23 mouse cellular contexts compared by ENCODE assay signal in the genomic region with DNA sequence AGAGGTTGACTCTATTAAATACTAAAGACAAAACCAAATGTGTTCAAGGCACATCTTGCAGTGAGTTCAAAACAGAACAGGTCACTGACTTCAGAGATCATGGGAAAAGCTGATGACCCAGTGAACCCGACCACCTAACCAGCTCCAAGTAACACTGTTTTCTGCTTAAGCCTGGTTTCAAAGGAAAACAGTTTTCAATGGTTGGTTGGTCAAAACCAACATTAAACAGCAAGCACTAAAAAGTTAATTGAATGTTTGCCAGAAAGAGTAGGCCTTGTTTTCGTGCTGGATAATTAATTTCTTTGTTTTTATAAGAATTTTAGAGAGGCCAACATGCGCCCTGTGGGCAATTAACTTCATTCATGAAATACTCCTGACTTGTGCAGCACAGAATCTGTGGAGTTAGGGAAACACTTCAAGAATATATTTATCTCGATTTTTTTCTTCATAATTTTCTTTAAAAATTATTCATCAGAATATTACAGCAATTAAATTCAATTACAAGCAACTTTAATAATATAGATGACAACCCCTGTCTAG. TPM values are rescaled to one million over a fixed set of nuclear protein-coding genes. Genes with fewer than 3 reads are reported as not detected.
A peak's percentile ranks its signal among the peaks of the same experiment; 100 is the strongest.
DNase-seq lines count a peak whose midpoint lies in the region; ATAC-seq and TF ChIP-seq lines count a peak whose summit lies in the region.
"Had no signal": no experiment of that assay in that cellular context is flagged by ENCODE, and none has a peak within 500 bp of the region (broad histone marks: within the 10 kb centered on the region; RNA-seq: fewer than 3 reads in every experiment).

No protein-coding gene starts in this region.

- no peaks in the 10 kb centered on the region for H3K36me3 ChIP-seq in kidney, embryonic 15.5 days
- no peaks in the 10 kb centered on the region for H3K36me3 ChIP-seq in kidney, postnatal 0 days (ENCODE audit: insufficient read depth, low read length)
- no peaks in the 10 kb centered on the region for H3K36me3 ChIP-seq in hindbrain, postnatal 0 days (ENCODE audit: insufficient read depth, low read length)
- H3K36me3 ChIP-seq: embryonic facial prominence, embryonic 13.5 days; embryonic facial prominence, embryonic 15.5 days; forebrain, embryonic 10.5 days; forebrain, embryonic 12.5 days had no signal

- TF ChIP-seq CTCF in kidney, postnatal 0 days (IDR thresholded peaks at IDR 0.05; ENCODE audit: low read depth): no peak
- no peak for TF ChIP-seq CTCF in Patski (IDR thresholded peaks at IDR 0.05)
- TF ChIP-seq CTCF in hindbrain, postnatal 0 days (IDR thresholded peaks at IDR 0.05; ENCODE audit: low read depth): no peak

- H3K27ac ChIP-seq in kidney, embryonic 15.5 days: no peak overlapping the region; the same call in 1 of the 2 replicates
- peak overlapping the region; percentile 16; the same call in 1 of the 2 replicates for H3K27ac ChIP-seq in kidney, postnatal 0 days
- no peak overlapping the region for H3K27ac ChIP-seq in hindbrain, postnatal 0 days
- H3K27ac ChIP-seq: embryonic facial prominence, embryonic 13.5 days; embryonic facial prominence, embryonic 15.5 days; forebrain, embryonic 10.5 days; forebrain, embryonic 12.5 days had no signal

- H3K4me3 ChIP-seq in kidney, embryonic 15.5 days (replicated peaks): no peak overlapping the region
- H3K4me3 ChIP-seq in kidney, postnatal 0 days (replicated peaks; ENCODE audit: low read depth, low read length): no peak overlapping the region
- no peak overlapping the region for H3K4me3 ChIP-seq in hindbrain, postnatal 0 days (ENCODE audit: low read length)
- H3K4me3 ChIP-seq: embryonic facial prominence, embryonic 13.5 days; embryonic facial prominence, embryonic 15.5 days; erythroblast, embryonic 14.5 days; forebrain, embryonic 10.5 days; forebrain, embryonic 12.5 days had no signal

- no peaks in the 10 kb centered on the region for H3K9me3 ChIP-seq in kidney, embryonic 15.5 days (replicated peaks)
- no peaks in the 10 kb centered on the region for H3K9me3 ChIP-seq in kidney, postnatal 0 days (replicated peaks; ENCODE audit: low read length)
- H3K9me3 ChIP-seq in hindbrain, postnatal 0 days (ENCODE audit: low read length): no peaks in the 10 kb centered on the region
- H3K9me3 ChIP-seq: embryonic facial prominence, embryonic 13.5 days; embryonic facial prominence, embryonic 15.5 days; forebrain, embryonic 10.5 days; forebrain, embryonic 12.5 days had no signal

- H3K9ac ChIP-seq in kidney, embryonic 15.5 days: no peak overlapping the region
- no peak overlapping the region for H3K9ac ChIP-seq in kidney, postnatal 0 days (ENCODE audit: low read depth, low read length)
- H3K9ac ChIP-seq in hindbrain, postnatal 0 days (replicated peaks; ENCODE audit: low read length): no peak overlapping the region
- H3K9ac ChIP-seq: embryonic facial prominence, embryonic 13.5 days; embryonic facial prominence, embryonic 15.5 days; forebrain, embryonic 12.5 days had no signal

- in situ Hi-C loops in Patski (cut with MboI; ENCODE audit: low pct_unique_long_range_greater_than_20kb): loop anchor here (10.0 kb wide), 1 partner anchor 506 kb away; no protein-coding TSS in a partner anchor

- H3K4me2 ChIP-seq in kidney, embryonic 15.5 days: no peak overlapping the region
- no peak overlapping the region for H3K4me2 ChIP-seq in kidney, postnatal 0 days (ENCODE audit: low read length)
- H3K4me2 ChIP-seq in hindbrain, postnatal 0 days (ENCODE audit: low read depth, low read length): no peak overlapping the region
- H3K4me2 ChIP-seq: embryonic facial prominence, embryonic 13.5 days; embryonic facial prominence, embryonic 15.5 days; forebrain, embryonic 12.5 days had no signal

- DNase-seq in kidney, adult 18-20 months: no peak
- DNase-seq in kidney, postnatal 0 days (ENCODE audit: low spot score): peak; percentile 80
- DNase-seq in kidney, adult 9 months: no peak
- peak; percentile 29 for DNase-seq in Muller cell, postnatal 12 days (ENCODE audit: inconsistent ontology term)
- peak; percentile 53 for DNase-seq in Patski (ENCODE audit: low read depth, low spot score)
- no peak for DNase-seq in hindbrain, postnatal 0 days (ENCODE audit: low spot score)
- DNase-seq: adrenal gland, adult 2 months; adrenal gland, postnatal 10 days; adrenal gland, postnatal 25 days; cerebellum, adult 11 months; cerebellum, adult 18-20 months; cerebellum, adult 8-10 months; cerebellum, adult 9-11 months; cerebellum, postnatal 14 days; cerebellum, postnatal 36 days had no signal

- peak; percentile 72 for ATAC-seq in kidney, embryonic 15.5 days (replicated peaks; ENCODE audit: low FRiP score)
- peak; percentile 36; the same call in 1 of the 2 replicates for ATAC-seq in kidney, postnatal 0 days (replicated peaks; ENCODE audit: low FRiP score, low read depth)
- peak; percentile 59 for ATAC-seq in Patski
- ATAC-seq in hindbrain, postnatal 0 days: no peak
- ATAC-seq: forebrain, embryonic 14.5 days; forebrain, embryonic 16.5 days had no signal

- H3K4me1 ChIP-seq in kidney, embryonic 15.5 days: peaks cover 21% of the 10 kb centered on the region
- no peaks in the 10 kb centered on the region for H3K4me1 ChIP-seq in kidney, postnatal 0 days (replicated peaks; ENCODE audit: insufficient read depth, low read length)
- no peaks in the 10 kb centered on the region for H3K4me1 ChIP-seq in hindbrain, postnatal 0 days (ENCODE audit: insufficient read depth, low read length)

- WGBS in kidney, embryonic 15.5 days: 20% methylated on average over 4 of the region's 4 CpGs
- 18% methylated on average over 4 of the region's 4 CpGs for WGBS in kidney, postnatal 0 days
- WGBS in hindbrain, postnatal 0 days: 52% methylated on average over 4 of the region's 4 CpGs

- POLR2A ChIA-PET in Patski (lab: Charles Lee): no interaction called here

- CTCF ChIA-PET in Patski (lab: Charles Lee): no interaction called here

- peaks cover 23% of the 10 kb centered on the region for H3K27me3 ChIP-seq in kidney, embryonic 15.5 days
- no peaks in the 10 kb centered on the region for H3K27me3 ChIP-seq in kidney, postnatal 0 days (ENCODE audit: insufficient read depth, low read length)
- H3K27me3 ChIP-seq in Patski: no peaks in the 10 kb centered on the region
- H3K27me3 ChIP-seq in hindbrain, postnatal 0 days (ENCODE audit: insufficient read depth, low read length): no peaks in the 10 kb centered on the region
- H3K27me3 ChIP-seq: embryonic facial prominence, embryonic 13.5 days; embryonic facial prominence, embryonic 15.5 days; forebrain, embryonic 12.5 days had no signal

RNA-seq across cellular contexts. Expression of a gene that starts 57.6 kb away (rescaled TPM):
- 16.4 TPM in 2 replicates for polyA plus RNA-seq in kidney, embryonic 15.5 days (2015; fragmentation: Nextera tagmentation; extraction: Ambion mirVana)
- polyA plus RNA-seq in kidney, postnatal 0 days (2015; fragmentation: Nextera tagmentation; extraction: Ambion mirVana): 12.6 and 13.7 TPM in 2 replicates
- 8.1 TPM for polyA plus RNA-seq in Patski (2021)
- total RNA-seq in hindbrain, postnatal 0 days (2014; rRNA removed): 2.7 and 5.1 TPM in 2 replicates
- polyA plus RNA-seq in hindbrain, postnatal 0 days (2015; fragmentation: Nextera tagmentation; extraction: Ambion mirVana): 10.0 and 10.3 TPM in 2 replicates

Comparison
In these comparisons a context has a peak if more than half of its experiments do, and no peak if none do; other contexts are left out.
1. DNase-seq: peak in kidney, postnatal 0 days (single experiment), Muller cell, postnatal 12 days (single experiment) and Patski (single experiment); none in kidney, adult 18-20 months (single experiment), kidney, adult 9 months (single experiment) and hindbrain, postnatal 0 days (single experiment).